Mouse (Mus musculus): ENCODE data around the gene Fam184a. TPM values are rescaled to one million over a fixed set of nuclear protein-coding genes. Genes with fewer than 3 reads are reported as not detected.

Gene Fam184a
- polyA plus RNA-seq, 1 experiment = not detected

GRCm38 (mm10) chr10:53752723-53753122 is 1.8 kb upstream of the Fam184a start:
- peak overlapping the region; percentile 15; the same call in 1 of the 2 replicates for H3K27ac ChIP-seq (ENCODE audit: insufficient read depth, low read depth, low read length)
- WGBS = 22% methylated on average over 1 of the region's 1 CpGs
- H3K4me1 ChIP-seq (ENCODE audit: control insufficient read depth, insufficient read depth, low read length) = peaks cover 9% of the 10 kb centered on the region
- TF ChIP-seq CTCF (IDR thresholded peaks at IDR 0.05; ENCODE audit: insufficient read depth, low read depth, low read length) (no peak), POLR2A (IDR thresholded peaks at IDR 0.05; ENCODE audit: insufficient read depth, low read depth, low read length) (no peak)
- no peak overlapping the region for H3K4me3 ChIP-seq (ENCODE audit: insufficient read depth, low read depth, low read length)

GRCm38 (mm10) chr10:53750275-53750954 is 508 bp downstream of the Fam184a start:
- peaks cover 18% of the 10 kb centered on the region for H3K4me1 ChIP-seq (ENCODE audit: control insufficient read depth, insufficient read depth, low read length)
- 2% methylated on average over 39 of the region's 39 CpGs for WGBS
- peak overlapping the region; percentile 58 for H3K27ac ChIP-seq (ENCODE audit: insufficient read depth, low read depth, low read length)
- H3K4me3 ChIP-seq (ENCODE audit: insufficient read depth, low read depth, low read length) = peak overlapping the region; percentile 83
- no peak for TF ChIP-seq CTCF (IDR thresholded peaks at IDR 0.05; ENCODE audit: insufficient read depth, low read depth, low read length)
- no peak for TF ChIP-seq POLR2A (IDR thresholded peaks at IDR 0.05; ENCODE audit: insufficient read depth, low read depth, low read length)

DNA sequence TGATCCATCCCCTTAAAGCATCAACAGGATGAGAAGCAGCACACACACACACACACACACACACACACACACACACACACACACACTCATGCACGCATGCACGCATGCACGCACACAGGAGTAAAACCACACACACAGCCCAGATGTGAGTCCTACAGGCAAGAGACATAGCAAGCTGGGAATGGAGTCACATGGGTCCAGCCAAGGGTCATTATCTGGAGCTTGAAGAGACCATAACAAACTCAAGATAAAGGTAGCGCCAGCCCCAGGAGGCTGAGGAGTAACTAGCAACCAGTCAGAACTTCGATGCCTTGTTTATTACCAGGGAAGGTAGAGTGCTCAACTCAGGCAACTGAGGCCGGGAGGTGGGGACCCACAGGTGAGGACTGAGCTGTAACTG is 4.9 kb downstream of the Fam184a start:
- H3K27ac ChIP-seq (ENCODE audit: insufficient read depth, low read depth, low read length) = no peak overlapping the region
- WGBS = 87% methylated on average over 6 of the region's 6 CpGs
- TF ChIP-seq CTCF (IDR thresholded peaks at IDR 0.05; ENCODE audit: insufficient read depth, low read depth, low read length) = no peak
- no peak for TF ChIP-seq POLR2A (IDR thresholded peaks at IDR 0.05; ENCODE audit: insufficient read depth, low read depth, low read length)

DNA sequence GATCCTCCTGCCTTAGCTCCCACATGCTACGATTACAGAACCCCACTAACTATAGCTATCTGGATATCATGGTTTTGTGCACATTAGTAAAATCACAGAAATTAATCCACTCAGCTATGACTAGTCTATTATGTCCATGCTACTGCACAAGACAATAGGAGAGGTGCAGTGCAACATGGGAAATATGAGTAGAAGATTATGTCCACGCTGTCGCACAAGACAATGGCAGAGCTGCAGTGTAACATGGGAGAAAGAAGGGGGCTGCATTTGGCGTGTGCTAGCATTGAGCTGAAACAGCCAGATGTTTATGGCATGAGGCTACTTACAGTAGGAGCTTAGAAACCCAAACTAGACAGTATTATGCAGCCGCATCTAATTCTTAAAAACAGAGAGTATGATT is 8.0 kb downstream of the Fam184a start:
- Histone ChIP-seq H3K4me1 (ENCODE audit: control insufficient read depth, insufficient read depth, low read length) (peaks cover 21% of the 10 kb centered on the region), H3K4me3 (ENCODE audit: insufficient read depth, low read depth, low read length) (no peak overlapping the region), H3K27ac (ENCODE audit: insufficient read depth, low read depth, low read length) (no peak overlapping the region)
- TF ChIP-seq CTCF (IDR thresholded peaks at IDR 0.05; ENCODE audit: insufficient read depth, low read depth, low read length) = no peak
- no peak for TF ChIP-seq POLR2A (IDR thresholded peaks at IDR 0.05; ENCODE audit: insufficient read depth, low read depth, low read length)
- 49% methylated on average over 5 of the region's 5 CpGs for WGBS

More for the DNA sequence above, 4.9 kb downstream of the Fam184a start:
- Histone ChIP-seq H3K4me3 (ENCODE audit: insufficient read depth, low read depth, low read length) (no peak overlapping the region), H3K4me1 (ENCODE audit: control insufficient read depth, insufficient read depth, low read length) (peaks cover 16% of the 10 kb centered on the region)

GRCm38 (mm10) chr10:53740014-53740413 is 10.9 kb downstream of the Fam184a start:
- H3K4me1 ChIP-seq (ENCODE audit: control insufficient read depth, insufficient read depth, low read length) = peaks cover 14% of the 10 kb centered on the region
- no peak for TF ChIP-seq CTCF (IDR thresholded peaks at IDR 0.05; ENCODE audit: insufficient read depth, low read depth, low read length)
- no peak for TF ChIP-seq POLR2A (IDR thresholded peaks at IDR 0.05; ENCODE audit: insufficient read depth, low read depth, low read length)
- H3K27ac ChIP-seq (ENCODE audit: insufficient read depth, low read depth, low read length) = no peak overlapping the region
- H3K4me3 ChIP-seq (ENCODE audit: insufficient read depth, low read depth, low read length) = no peak overlapping the region

GRCm38 (mm10) chr10:53738842-53739241 is 12.1 kb downstream of the Fam184a start:
- WGBS = 59% methylated on average over 8 of the region's 8 CpGs
- no peak for TF ChIP-seq CTCF (IDR thresholded peaks at IDR 0.05; ENCODE audit: insufficient read depth, low read depth, low read length)
- TF ChIP-seq POLR2A (IDR thresholded peaks at IDR 0.05; ENCODE audit: insufficient read depth, low read depth, low read length) = no peak
- Histone ChIP-seq H3K4me3 (ENCODE audit: insufficient read depth, low read depth, low read length) (no peak overlapping the region), H3K27ac (ENCODE audit: insufficient read depth, low read depth, low read length) (0 out of 2 replicates have a peak overlapping the region, but pooled peaks have one; percentile 12), H3K4me1 (ENCODE audit: control insufficient read depth, insufficient read depth, low read length) (peaks cover 12% of the 10 kb centered on the region)

- Histone ChIP-seq H3K4me1 (ENCODE audit: control insufficient read depth, insufficient read depth, low read length) (peaks cover 12% of the 10 kb centered on the region), H3K27ac (ENCODE audit: insufficient read depth, low read depth, low read length) (no peak overlapping the region), H3K4me3 (ENCODE audit: insufficient read depth, low read depth, low read length) (no peak overlapping the region)
- no peak for TF ChIP-seq POLR2A (IDR thresholded peaks at IDR 0.05; ENCODE audit: insufficient read depth, low read depth, low read length)
- TF ChIP-seq CTCF (IDR thresholded peaks at IDR 0.05; ENCODE audit: insufficient read depth, low read depth, low read length) = no peak
- 70% methylated on average over 7 of the region's 7 CpGs for WGBS
These were observed 15.6 kb downstream of the Fam184a start for GRCm38 (mm10) chr10:53735201-53735865.

DNA sequence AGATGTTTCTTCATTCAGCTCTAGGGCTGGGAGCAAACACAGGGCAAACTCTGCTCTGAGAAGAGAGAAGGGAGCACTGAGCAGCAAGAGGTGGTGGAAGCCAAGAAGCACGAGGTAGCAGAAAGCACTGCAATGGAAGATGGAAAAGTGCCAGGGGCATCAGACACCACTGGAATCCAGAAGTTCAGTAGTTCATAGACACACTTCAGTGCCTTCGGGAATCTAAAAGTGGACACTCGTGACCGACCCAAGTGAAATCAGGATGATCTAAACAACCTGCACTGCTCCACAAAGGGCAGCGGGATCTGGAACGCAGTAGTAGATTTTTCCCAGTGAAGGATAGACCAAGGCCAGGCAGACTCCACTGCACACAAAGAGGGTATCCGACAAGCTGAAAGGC is 18.6 kb downstream of the Fam184a start:
- Histone ChIP-seq H3K27ac (ENCODE audit: insufficient read depth, low read depth, low read length) (peak overlapping the region; percentile 69; the same call in 1 of the 2 replicates), H3K4me3 (ENCODE audit: insufficient read depth, low read depth, low read length) (no peak overlapping the region), H3K4me1 (ENCODE audit: control insufficient read depth, insufficient read depth, low read length) (peaks cover 7% of the 10 kb centered on the region)
- 63% methylated on average over 7 of the region's 7 CpGs for WGBS
- TF ChIP-seq CTCF (IDR thresholded peaks at IDR 0.05; ENCODE audit: insufficient read depth, low read depth, low read length) (no peak), POLR2A (IDR thresholded peaks at IDR 0.05; ENCODE audit: insufficient read depth, low read depth, low read length) (no peak)

DNA sequence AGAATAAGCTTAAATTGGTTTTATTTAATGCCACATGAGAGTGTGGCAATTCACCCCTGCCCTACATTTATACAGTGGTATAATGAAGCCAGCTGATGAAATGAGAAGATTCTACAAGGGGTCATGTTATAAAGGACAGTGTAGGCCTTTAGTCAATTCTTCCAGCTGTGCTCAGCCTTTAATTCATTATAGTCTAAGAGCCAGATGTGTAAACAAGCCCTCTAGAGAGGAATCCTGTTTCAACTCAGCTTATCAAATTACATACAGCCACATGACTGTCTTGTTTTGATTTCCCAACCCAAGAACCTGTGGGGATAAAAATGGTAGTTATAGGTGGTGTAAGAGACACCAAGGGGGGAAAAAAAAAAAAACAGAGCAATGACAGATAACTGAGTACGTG is 22.0 kb downstream of the Fam184a start:
- TF ChIP-seq POLR2A (IDR thresholded peaks at IDR 0.05; ENCODE audit: insufficient read depth, low read depth, low read length) = no peak
- TF ChIP-seq CTCF (IDR thresholded peaks at IDR 0.05; ENCODE audit: insufficient read depth, low read depth, low read length) = no peak
- Histone ChIP-seq H3K4me1 (ENCODE audit: control insufficient read depth, insufficient read depth, low read length) (peaks cover 5% of the 10 kb centered on the region), H3K27ac (ENCODE audit: insufficient read depth, low read depth, low read length) (no peak overlapping the region), H3K4me3 (ENCODE audit: insufficient read depth, low read depth, low read length) (no peak overlapping the region)
- 65% methylated on average over 1 of the region's 1 CpGs for WGBS

Measured in olfactory bulb, adult 2 months (tissue).